Mouse (Mus musculus) cerebellum, postnatal 36 days (tissue): ENCODE measurements around the gene Ier5.

Experiments
- DNase-seq, 2 experiments: peaks; one replicate each; pipeline ENCODE4 v3.0.0; 2021 to 2022; ENCODE audit warnings: mixed read lengths in 2 of 2

The Ier5 gene

GRCm38 (mm10) chr1:155077675-155078074 is 21.8 kb downstream of the Ier5 start:
- DNase-seq = no peak

GRCm38 (mm10) chr1:155075856-155076255 is 23.6 kb downstream of the Ier5 start:
- DNase-seq = no peak

- no peak for DNase-seq
Observed at GRCm38 (mm10) chr1:155074856-155075255, 24.6 kb downstream of the Ier5 start.

DNA sequence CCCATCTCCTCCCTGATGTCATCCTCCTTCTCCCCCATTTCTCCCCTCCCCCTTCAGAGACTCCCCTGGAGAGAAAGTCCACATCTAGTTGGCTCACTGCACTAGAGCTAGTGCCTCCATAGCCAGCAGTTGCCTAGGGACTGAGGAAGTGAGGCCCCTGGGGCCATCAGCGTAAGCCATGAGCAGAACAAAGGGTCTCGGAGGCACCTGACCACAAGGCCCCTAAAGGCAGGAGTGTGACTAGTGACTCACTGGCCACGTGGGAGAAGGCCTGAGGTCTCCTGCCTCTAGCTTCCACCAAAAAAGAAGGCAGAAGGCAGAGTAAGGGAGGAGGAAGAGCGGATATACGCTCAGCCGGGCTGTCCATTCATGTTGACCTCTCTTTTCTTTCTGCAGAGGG is 25.5 kb downstream of the Ier5 start:
- no peak for DNase-seq

GRCm38 (mm10) chr1:155073133-155073532 is 26.3 kb downstream of the Ier5 start:
- no peak for DNase-seq

DNA sequence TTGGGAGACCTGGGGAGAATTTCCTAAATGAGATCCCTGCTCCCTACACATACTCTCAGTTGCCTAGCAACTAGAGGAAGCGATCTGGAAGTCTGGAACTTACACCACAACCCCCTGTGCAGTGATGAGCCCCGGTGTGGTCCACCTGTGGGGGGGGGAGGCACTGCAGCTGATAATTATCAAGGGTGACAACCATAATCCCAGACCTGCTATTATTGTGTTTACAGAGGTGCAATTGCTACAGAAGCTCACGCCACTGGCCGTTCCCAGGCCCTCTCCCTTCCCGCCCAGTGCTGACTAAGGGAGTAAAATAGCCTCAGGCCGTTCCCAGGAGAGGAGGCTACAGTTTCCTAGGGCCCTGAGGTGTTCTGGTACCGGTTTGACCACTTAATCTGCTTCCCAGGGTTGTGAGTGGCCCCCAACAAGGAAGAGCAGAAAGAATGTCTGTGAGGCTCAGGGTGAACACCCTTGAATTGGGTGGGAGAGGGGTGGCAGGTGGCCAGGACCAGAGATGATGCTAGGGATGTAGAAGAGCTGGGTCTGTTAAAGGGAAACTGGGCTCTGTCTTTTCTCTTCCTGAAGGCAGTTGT is 28.1 kb downstream of the Ier5 start:
- no peak for DNase-seq

DNA sequence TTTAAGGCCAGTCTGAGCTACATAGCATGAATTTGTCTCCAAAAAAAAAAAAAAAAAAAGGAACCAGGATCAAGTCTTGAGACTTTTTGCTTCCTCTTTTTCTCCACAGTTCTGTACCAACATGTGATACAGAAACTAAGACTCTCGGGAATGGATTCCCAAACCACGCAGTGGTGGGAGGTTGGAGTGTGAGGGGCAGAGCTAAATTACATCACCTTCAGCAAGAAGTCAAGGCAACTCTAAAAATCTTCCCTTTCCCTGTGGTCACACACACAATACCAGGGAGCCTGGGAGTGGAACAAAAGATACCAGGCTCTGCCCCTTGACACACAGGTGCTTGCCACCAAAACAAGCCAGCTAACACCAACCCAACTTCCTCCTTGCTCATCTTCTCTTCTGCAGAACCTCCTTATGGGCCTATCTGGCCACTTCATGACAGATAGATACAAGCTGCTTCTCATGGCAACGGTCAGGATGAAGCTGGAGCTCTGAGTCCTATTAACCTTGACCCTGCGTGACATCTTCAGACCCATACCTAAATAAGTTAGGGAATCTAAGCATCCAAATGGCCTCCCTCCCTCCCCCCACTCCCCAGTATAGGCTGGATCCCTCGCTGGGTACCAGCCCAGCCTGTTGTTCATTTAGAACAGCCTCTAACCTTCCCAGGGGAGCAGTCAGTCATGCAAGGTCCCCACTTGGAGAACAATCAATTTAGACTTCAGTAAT is 28.7 kb downstream of the Ier5 start:
- DNase-seq = no peak

- DNase-seq = no peak
Observed at GRCm38 (mm10) chr1:155069696-155070095, 29.7 kb downstream of the Ier5 start.

DNA sequence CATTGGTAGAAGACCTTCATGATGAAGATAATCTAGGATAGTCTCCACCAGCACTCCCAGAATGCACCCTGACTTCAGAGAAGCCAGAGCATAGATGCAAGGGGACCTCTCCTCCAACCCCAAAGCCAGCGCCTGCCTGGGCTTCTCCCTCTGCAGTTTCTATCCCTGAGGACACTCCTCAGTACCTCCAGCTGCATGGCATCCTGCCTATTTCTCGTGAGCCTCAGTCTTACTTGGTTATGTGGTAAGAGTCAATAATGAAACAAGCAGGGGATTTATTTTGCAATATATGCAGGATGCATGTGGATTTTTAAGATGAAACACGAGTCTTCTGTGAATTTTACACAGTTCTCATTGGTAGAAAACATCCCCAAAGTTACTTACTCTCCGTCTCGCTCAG is 33.2 kb downstream of the Ier5 start:
- DNase-seq = no peak

GRCm38 (mm10) chr1:155065068-155065701 is 34.3 kb downstream of the Ier5 start:
- DNase-seq = no peak

GRCm38 (mm10) chr1:155064649-155065048 is 34.8 kb downstream of the Ier5 start:
- no peak for DNase-seq

DNA sequence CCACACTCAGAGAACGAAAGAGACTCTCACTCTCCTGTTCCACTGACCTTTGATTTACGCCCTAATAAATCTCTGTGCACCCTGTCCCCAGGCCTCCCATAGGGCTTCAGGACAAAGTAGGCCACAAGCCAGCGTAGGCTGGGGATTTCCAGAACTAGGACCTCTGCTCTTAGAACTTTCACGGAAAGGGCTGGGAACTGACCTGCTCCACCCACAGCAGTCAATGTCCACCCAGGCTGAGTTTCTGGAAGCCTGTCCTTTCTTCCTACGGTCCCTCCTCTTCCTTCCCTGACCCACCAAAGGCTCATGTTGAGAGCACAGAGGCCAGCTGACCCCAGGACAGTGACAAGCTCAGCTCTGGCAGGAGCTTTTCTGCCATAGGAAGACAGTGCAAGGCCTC is 35.3 kb downstream of the Ier5 start:
- no peak for DNase-seq

GRCm38 (mm10) chr1:155062963-155063362 is 36.5 kb downstream of the Ier5 start:
- DNase-seq = peak; percentile 78 to 82

- no peak for DNase-seq
Observed at GRCm38 (mm10) chr1:155062057-155062456, 37.4 kb downstream of the Ier5 start.

DNA sequence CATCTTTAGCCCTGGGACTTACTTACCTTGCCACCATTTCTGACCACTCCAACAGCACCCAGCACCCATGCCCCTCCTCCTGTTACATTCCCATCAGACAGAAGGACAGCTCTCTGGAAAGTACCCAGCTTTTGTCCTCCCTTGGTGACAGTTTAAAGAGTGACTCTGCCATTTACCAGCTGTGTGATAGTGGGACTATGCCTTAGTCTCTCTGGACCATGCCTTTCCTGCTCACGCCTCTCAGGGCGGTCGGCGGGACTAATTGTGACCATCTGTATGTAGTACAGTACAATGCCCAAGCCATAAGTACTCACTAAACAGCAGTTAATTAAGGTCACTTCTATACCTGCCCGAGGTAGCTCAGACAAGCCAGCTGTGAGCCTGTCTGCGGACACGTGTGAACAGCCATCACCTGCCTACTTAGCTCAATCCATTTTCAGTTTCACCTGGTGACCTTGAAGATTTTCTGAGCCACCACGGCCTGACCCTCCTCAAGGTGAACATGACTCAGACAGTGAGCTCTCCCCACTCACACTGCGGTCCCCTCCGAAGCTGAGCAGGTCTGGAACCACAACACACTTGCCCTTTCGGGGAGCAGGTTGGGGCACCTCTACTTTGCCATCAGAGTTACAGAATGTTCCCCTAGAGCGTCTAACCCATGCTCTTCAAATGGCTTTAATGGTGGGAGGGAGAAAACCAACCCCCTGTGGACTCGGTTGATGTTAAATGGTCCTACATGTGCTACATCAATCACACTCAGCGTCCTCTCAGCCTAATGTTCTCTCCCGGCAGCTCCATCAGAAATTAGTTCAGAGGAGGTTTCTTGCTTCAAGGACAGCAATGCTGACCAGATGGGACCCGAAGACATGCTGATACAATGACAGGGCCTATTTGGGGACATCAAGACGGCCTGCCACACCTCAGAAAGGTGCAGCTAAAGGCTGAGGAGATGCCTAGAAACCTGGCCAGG is 38.3 kb downstream of the Ier5 start:
- no peak for DNase-seq

DNA sequence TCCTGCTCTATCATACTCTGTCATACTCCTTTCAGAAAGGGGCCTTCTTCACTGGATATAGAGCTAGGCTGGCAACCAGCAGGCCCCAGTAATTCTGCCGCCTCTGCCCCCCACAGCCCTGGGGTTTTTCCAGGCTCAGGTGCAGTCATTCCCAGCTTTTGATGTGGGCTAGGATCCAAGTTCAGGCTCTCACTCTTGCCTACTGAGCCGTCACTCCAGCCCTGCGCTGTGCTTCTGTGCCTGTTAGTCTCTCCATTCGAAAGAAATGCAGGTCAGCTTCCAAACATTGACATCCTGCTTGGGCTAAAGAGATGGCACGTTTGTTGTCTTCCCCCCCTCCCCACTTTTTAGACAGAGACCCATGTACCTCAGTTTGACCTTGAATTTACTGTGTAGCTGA is 39.2 kb downstream of the Ier5 start:
- DNase-seq = no peak

GRCm38 (mm10) chr1:155059505-155059904 is 39.9 kb downstream of the Ier5 start:
- DNase-seq = no peak

GRCm38 (mm10) chr1:155058099-155059012 is 41.1 kb downstream of the Ier5 start:
- DNase-seq = no peak

GRCm38 (mm10) chr1:155056166-155056565 is 43.3 kb downstream of the Ier5 start:
- no peak for DNase-seq

DNA sequence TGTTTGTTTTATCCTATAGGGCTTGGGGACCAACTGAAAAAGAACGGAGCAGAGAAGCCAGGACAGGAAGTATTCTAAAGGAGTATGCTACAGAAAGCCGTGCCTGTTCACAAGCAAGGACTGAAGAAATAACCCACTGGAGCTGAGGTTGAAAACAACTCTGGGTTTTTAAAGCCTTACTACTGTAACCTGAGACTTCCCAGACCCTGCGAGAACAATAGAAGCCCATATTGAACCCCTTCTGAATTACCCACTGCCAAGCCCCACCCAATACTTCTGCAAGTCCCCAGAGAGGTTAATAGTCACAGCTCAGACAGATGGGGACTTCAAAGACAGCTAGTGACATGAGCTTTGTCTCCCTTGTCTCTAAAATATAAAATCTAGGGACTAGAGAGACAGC is 44.4 kb downstream of the Ier5 start:
- no peak for DNase-seq

- no peak for DNase-seq
Observed at GRCm38 (mm10) chr1:155054366-155054965, 45.0 kb downstream of the Ier5 start.

DNA sequence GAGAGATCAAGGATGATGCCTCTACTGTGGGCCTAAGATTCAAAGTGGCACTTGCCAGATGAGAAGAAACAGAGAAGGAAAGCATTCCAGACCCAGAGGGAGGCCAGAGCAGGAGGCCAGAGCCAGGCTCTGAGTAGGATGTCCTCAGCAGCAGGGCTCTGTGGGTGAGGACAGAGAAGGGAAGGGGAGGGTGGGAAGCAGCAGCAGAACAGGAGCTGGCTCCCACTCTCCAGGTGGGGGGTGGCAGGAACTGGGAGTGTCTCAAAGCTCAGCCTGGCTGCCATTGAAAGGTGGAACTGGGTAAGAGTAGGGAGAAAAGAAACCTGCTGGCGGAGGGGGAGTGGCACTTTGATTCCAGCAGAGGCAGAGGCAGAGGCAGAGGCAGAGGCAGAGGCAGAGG is 46.1 kb downstream of the Ier5 start:
- DNase-seq = no peak
